Mouse (Mus musculus) R1 (cell line): ENCODE measurements around the gene Spats2l.

Experiments used
- DNase-seq: peaks from one replicate; pipeline ENCODE4 v3.0.0-alpha.2; 2018; ENCODE audit warnings: low read depth, low spot score

The Spats2l gene

GRCm38 (mm10) chr1:57889803-57890202 lies 115.8 kb downstream of the Spats2l start:
- no peak for DNase-seq

DNA sequence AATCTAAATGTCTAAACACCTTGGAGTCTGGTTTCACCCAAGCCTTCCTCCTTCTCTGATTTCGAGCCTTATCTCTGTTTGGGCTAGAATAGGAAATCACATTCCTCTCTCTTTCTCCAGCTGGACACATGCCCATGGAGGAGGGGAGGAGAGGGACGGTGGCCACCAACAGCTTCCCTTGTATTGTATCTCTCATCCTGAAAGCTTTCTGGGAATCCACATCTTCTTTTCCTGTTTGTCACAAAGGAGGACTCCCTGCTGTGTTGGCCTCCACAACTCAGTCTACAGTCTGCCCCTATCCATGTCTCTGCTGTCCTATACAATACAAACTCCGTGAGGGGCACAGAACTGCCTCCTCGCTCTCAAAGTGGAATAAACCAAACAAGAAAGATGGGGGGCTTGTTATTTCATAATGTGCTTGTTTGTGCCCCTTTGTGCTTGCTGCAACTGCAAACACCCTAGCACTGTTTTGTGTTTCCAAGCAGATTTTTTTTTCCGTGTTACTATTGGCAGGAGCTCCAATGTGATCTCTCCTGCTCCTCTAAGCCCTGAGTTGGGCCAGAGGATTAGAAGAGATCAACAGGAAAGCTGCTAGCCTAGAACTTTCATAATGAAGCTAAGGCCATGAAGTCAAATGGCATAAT lies 116.4 kb downstream of the Spats2l start:
- peak; percentile 56 for DNase-seq

DNA sequence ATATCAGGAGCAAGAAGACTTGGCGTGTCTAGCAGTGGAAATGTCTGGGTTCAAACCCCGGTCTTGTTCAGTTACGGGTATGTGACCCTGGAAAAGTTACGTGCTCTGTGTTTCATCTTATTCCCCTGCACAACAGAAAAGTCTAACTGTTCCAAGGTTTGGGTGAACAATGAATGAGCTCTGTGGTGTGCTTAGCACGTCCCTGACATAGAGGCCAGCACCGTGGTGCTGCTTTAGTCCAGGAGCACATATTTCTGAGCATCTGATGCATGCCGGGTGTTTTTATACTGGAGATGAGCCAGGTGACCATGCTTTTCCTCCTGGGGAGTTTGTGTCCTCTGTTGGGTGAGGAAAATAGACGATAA lies 116.9 kb downstream of the Spats2l start:
- no peak for DNase-seq

DNA sequence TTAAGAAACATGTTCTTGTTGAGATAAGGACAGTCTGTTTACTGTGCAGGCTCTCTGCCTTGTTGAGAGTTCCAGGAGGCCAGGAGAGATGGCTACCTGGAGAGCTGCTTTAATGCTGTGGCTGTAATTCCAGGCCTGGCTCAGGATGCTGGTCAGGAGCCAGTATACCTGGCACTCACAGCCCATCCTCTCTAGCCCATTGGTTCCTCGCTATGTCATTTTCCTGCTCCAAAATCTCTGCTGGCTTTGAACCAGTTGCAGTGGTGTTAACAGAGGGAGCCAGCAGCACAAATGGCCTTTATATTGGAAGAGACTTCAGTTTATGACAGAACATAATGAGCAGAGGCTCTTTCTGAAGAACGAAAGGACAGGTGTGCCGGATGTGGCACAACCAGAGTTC lies 127.5 kb downstream of the Spats2l start:
- DNase-seq, result no peak

DNA sequence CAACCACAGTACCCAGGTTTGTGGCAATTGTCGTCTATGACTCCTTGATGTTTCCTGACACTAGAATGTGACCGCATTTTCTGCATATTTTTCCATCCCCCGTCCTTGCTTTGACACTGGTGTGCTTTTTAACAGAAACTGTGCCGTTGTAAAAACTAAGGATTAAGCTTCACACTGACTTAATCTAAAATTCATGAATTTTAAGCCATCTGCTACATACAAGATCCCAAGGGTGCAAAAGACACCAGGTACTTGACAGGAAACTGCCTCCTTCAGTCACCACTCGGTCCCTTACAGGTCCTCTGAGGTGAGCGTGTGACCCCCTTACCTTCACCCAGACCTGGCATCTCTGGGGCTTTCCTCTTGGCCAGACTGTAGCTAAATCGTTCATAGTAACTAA lies 129.8 kb downstream of the Spats2l start:
- DNase-seq, result no peak

GRCm38 (mm10) chr1:57905912-57906311 lies 131.9 kb downstream of the Spats2l start:
- DNase-seq, result no peak

DNA sequence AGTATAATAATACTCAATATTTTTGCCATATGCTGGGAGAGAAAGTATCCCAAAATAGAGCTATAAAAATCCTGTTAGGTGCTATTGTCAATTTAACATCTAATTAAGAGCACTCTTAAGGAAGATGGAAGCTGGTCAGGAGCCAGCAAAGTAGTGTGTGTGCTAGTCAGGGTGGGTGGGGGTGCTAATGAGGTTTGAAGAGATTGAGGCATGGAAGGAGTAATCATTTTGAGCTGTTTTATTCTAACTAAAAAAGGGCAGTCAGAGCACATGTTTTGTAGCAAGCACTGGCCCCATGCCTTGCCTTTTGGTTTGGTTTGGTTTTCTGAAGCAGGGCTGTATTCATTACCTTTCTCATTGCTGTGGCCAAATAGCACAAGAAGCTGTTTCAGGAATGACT lies 132.3 kb downstream of the Spats2l start:
- no peak for DNase-seq

GRCm38 (mm10) chr1:57911561-57911960 lies 137.6 kb downstream of the Spats2l start:
- DNase-seq, result peak; percentile 7

- no peak for DNase-seq
Observed at GRCm38 (mm10) chr1:57917342-57917741, 143.4 kb downstream of the Spats2l start.

- no peak for DNase-seq
Observed at GRCm38 (mm10) chr1:57918567-57918966, 144.6 kb downstream of the Spats2l start.

DNA sequence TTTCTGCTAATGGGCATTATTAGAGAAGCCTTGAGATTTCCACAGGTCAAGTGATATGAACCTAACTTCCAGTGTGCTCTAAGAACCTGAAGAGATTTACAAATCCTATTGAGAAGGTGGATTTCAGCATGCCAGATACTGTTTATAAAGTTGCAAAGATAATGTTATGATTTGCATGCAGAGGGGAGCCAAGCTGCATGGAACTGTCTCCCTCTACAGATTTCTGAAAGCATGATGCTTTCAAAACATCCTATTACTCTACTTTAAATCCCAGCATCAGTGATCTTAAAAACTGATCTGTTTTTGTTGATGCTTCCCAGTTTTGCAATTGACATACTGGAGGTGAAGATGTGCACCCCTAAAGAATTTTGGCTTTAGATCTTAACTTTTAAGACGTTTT lies 160.3 kb downstream of the Spats2l start:
- DNase-seq, result no peak

- DNase-seq, result no peak
Observed at GRCm38 (mm10) chr1:57940691-57941090, 166.7 kb downstream of the Spats2l start.

DNA sequence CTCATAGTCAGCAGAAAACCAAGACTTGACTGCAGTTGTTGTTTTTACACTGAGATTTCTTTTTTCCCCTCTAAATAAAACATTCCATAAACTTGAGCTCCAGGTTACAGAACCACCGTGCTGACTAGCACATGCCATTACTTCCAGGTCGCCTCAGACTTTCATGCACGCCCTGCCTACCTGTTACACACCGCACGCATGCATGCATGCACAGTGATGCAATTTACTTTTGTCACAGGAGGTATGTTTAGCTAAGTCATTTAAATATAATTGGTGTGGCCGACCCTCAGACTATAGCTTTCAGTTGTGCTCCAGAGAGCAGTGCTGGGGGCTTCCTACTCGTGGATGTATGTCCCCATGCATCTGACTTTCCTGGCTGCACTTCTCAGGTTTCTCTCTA lies 167.1 kb downstream of the Spats2l start:
- no peak for DNase-seq

DNA sequence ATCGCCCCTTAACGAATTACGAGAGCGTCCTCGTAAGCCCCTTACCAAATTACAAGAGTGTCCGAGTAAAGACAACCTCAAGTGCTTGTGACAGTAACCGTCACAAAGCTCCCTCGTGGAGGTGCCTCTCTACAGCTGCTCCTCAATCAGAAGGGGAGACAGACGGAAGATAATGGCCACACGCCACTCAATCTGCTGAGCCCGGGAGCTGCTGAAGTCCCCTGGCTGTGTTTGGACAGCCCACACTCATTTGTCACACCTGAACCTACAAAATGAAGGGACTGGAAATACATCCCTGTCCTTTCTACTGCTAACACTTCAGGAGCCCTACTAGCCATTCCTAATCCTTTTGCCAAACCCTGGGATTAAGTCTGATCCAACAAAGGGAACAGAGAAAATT lies 167.8 kb downstream of the Spats2l start:
- DNase-seq, result no peak

DNA sequence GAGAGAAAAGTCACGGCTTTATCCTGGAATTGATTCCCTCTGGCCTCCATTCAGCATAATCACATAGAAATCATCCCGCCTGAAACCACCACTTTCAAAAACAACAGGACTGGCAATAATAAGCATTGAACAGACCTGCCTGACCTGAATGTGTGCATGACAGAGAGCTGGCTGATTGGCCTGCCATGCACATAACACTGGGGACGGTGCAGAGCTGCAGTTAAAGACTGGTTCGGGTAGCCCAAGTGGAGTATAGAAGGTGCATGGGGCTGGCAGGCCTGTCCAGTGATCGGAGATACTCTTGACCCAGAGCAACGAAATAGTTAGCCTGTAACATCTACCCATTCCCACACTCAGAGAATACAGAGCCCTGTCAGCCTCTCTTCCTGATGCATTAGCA lies 168.3 kb downstream of the Spats2l start:
- no peak for DNase-seq

DNA sequence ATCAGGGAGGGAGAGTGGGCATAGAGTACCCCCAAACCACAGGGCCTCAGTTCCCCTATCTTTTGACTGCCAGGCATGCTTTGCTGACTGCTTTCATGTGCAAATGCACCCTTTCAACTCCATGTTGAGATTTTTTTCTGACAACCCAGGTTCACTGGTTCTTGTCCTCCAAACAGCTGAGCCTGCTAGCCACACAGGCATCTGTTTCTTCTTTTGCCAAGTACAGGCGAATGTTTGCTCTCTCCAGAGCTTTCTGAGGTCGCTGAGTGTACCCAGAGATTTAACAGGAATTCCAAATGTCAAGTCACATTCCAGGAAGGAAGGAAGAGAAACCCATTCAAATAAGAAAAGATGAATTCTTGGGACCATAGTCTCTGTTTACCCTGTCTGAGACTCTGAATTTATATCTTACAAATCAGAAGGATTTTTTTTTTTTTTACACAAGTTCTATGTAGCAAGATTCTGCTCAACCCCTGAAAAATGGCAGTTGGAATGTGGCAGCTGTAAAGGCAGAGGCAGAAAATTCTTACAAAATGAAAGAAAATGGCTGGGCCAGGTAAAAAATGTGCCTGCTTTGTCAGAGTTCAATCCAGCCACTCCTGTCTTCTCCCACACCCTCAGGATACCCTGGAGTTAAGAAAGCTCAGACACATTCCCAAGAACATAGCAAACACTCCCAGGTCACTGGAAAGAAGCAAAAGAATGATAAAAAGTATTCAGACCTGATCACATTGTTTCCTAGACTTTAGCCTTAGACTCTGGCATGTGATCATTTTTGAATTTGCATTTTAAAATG lies 173.8 kb downstream of the Spats2l start:
- no peak for DNase-seq

DNA sequence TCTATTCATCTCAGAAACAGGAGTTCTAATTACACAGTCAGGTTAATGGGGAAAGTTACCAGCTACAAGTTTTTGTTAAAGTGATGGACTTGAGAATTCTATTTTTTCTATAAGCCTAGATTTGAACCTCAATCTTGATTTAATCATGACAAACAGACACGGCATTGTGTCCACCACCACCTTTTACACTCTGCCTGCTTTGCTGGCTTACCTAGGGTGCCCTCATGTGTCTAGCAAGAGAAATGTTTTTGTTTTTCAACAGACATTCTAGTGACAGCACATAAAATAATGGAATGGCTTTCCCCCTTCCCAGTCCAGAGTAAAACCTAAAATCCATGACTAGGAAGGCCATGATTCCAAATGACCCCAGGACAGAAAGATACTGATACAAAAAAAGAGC lies 175.2 kb downstream of the Spats2l start:
- no peak for DNase-seq

- DNase-seq, result no peak
Observed at GRCm38 (mm10) chr1:57949716-57950115, 175.8 kb downstream of the Spats2l start.

DNA sequence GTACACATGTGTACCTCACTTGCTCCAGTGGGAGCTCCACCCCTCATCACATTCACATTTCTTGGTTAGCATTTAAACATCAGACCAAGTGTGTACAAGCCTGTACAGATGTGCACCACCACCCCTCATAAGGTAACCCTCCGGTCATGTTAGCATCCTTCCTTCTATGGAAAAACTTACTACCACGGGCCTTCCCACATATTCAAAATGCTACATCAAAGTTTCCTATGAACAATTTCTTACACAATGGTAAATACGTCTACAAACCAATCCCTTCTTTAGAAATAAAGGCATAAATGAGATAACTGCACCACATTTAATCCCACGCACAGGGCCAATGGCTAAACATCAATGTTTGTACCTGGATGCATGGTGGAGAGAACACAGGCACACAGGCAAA lies 178.5 kb downstream of the Spats2l start:
- no peak for DNase-seq

GRCm38 (mm10) chr1:57953586-57954375 lies 179.8 kb downstream of the Spats2l start:
- no peak for DNase-seq

GRCm38 (mm10) chr1:57954376-57954765 lies 180.4 kb downstream of the Spats2l start:
- DNase-seq, result no peak

GRCm38 (mm10) chr1:57955774-57956173 lies 181.8 kb downstream of the Spats2l start:
- DNase-seq, result no peak
